Mouse (Mus musculus) cerebellum, postnatal 4 days (tissue): ENCODE results near the gene Eif3g.

Experiments
- DNase-seq, 2 experiments: peaks; one replicate each; pipeline ENCODE4 v3.0.0; 2022; ENCODE audit warnings: low spot score in 2 of 2, mixed read lengths in 1 of 2

Eif3g gene

GRCm38 (mm10) chr9:20857131-20857530 is 41.3 kb downstream of the Eif3g start:
- DNase-seq, result no peak

DNA sequence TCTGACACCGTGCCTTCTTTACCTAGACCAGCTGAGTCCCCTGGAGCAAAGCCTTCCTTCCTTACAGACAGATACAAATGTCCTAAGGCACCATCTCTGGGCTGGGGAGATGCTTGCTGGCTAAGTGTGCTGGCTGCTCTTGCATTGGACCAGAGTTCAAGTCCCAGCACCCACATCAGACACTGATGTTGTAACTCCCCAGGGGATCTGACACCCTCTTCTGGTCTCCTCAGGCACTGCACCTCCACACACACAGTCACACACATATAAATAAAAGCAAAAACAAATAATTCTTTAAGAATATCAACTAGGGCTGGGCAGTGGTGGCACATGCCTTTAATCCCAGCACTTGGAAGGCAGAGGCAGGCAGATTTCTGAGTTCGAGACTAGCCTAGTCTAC is 48.2 kb downstream of the Eif3g start:
- no peak for DNase-seq
